In genomic region chr12:79260154-79260553, GRCm38 (mm10) we compare ENCODE assay signal across 22 mouse cellular contexts. TPM values are rescaled to one million over a fixed set of nuclear protein-coding genes. Genes with fewer than 3 reads are reported as not detected.
A peak's percentile ranks its signal among the peaks of the same experiment; 100 is the strongest.
DNase-seq lines count a peak whose midpoint lies in the region; ATAC-seq and TF ChIP-seq lines count a peak whose summit lies in the region.
"Had no signal": no experiment of that assay in that cellular context is flagged by ENCODE, and none has a peak within 500 bp of the region (broad histone marks: within the 10 kb centered on the region; RNA-seq: fewer than 3 reads in every experiment).

No protein-coding gene starts in this region.

- H3K27ac ChIP-seq in kidney, embryonic 16.5 days (ENCODE audit: low read length), result no peak overlapping the region
- no peak overlapping the region for H3K27ac ChIP-seq in kidney, adult 2 months (ENCODE audit: insufficient read depth, low read depth, low read length)
- H3K27ac ChIP-seq in liver, postnatal 0 days (ENCODE audit: low read depth), result no peak overlapping the region
- H3K27ac ChIP-seq: embryonic facial prominence, embryonic 13.5 days; embryonic facial prominence, embryonic 15.5 days; forebrain, embryonic 10.5 days; forebrain, embryonic 12.5 days had no signal

- no peak overlapping the region for H3K4me3 ChIP-seq in kidney, embryonic 16.5 days (ENCODE audit: low read length)
- no peak overlapping the region for H3K4me3 ChIP-seq in kidney, adult 2 months (ENCODE audit: insufficient read depth, low read depth, low read length)
- H3K4me3 ChIP-seq in liver, postnatal 0 days (ENCODE audit: low read depth, low read length), result no peak overlapping the region
- H3K4me3 ChIP-seq: embryonic facial prominence, embryonic 13.5 days; embryonic facial prominence, embryonic 15.5 days; erythroblast, embryonic 14.5 days; forebrain, embryonic 10.5 days; forebrain, embryonic 12.5 days had no signal

- H3K9ac ChIP-seq in kidney, embryonic 16.5 days (replicated peaks; ENCODE audit: low read length), result no peak overlapping the region
- no peak overlapping the region for H3K9ac ChIP-seq in liver, postnatal 0 days (replicated peaks)
- H3K9ac ChIP-seq: embryonic facial prominence, embryonic 13.5 days; embryonic facial prominence, embryonic 15.5 days; forebrain, embryonic 12.5 days had no signal

- ATAC-seq in kidney, embryonic 16.5 days (ENCODE audit: low FRiP score, low TSS enrichment), result peak; percentile 78; the same call in 1 of the 2 replicates
- no peak for ATAC-seq in liver, postnatal 0 days
- ATAC-seq: forebrain, embryonic 14.5 days had no signal

- H3K4me2 ChIP-seq in kidney, embryonic 16.5 days (replicated peaks; ENCODE audit: low read depth, low read length), result no peak overlapping the region
- no peak overlapping the region for H3K4me2 ChIP-seq in liver, postnatal 0 days (ENCODE audit: low read depth, low read length)
- H3K4me2 ChIP-seq: embryonic facial prominence, embryonic 13.5 days; embryonic facial prominence, embryonic 15.5 days; forebrain, embryonic 12.5 days had no signal

- H3K9me3 ChIP-seq in kidney, embryonic 16.5 days (ENCODE audit: low read length), result no peaks in the 10 kb centered on the region
- H3K9me3 ChIP-seq in liver, postnatal 0 days (ENCODE audit: low read length), result no peaks in the 10 kb centered on the region
- H3K9me3 ChIP-seq: embryonic facial prominence, embryonic 13.5 days; embryonic facial prominence, embryonic 15.5 days; forebrain, embryonic 10.5 days; forebrain, embryonic 12.5 days had no signal

- H3K27me3 ChIP-seq in kidney, embryonic 16.5 days (ENCODE audit: insufficient read depth, low read length), result no peaks in the 10 kb centered on the region
- no peaks in the 10 kb centered on the region for H3K27me3 ChIP-seq in kidney, adult 2 months (replicated peaks; ENCODE audit: control insufficient read depth, insufficient read depth, low read length)
- no peaks in the 10 kb centered on the region for H3K27me3 ChIP-seq in liver, postnatal 0 days (ENCODE audit: insufficient read depth, low read length)
- H3K27me3 ChIP-seq: embryonic facial prominence, embryonic 13.5 days; embryonic facial prominence, embryonic 15.5 days; forebrain, embryonic 12.5 days had no signal

- TF ChIP-seq POLR2A in kidney, adult 2 months (IDR thresholded peaks at IDR 0.05; ENCODE audit: low read depth, low read length), result no peak

- H3K4me1 ChIP-seq in kidney, embryonic 16.5 days (ENCODE audit: insufficient read depth, low read length), result no peaks in the 10 kb centered on the region
- H3K4me1 ChIP-seq in kidney, adult 2 months (ENCODE audit: control insufficient read depth, insufficient read depth, low read length), result no peaks in the 10 kb centered on the region
- H3K4me1 ChIP-seq in liver, postnatal 0 days (ENCODE audit: insufficient read depth), result no peaks in the 10 kb centered on the region
- H3K4me1 ChIP-seq: embryonic facial prominence, embryonic 13.5 days; embryonic facial prominence, embryonic 15.5 days; forebrain, embryonic 10.5 days; forebrain, embryonic 12.5 days had no signal

- TF ChIP-seq EP300 in liver, postnatal 0 days (IDR thresholded peaks at IDR 0.05; ENCODE audit: low read depth), result no peak

- no peak for DNase-seq in kidney, postnatal 36 days
- DNase-seq in kidney, postnatal 10 days, result peak; percentile 19
- DNase-seq in kidney, adult 2 months, result no peak
- peak; percentile 30 for DNase-seq in yolk sac, embryonic 10.5 days (ENCODE audit: low spot score)
- no peak for DNase-seq in liver, postnatal 0 days
- DNase-seq: adrenal gland, adult 2 months; adrenal gland, postnatal 10 days; adrenal gland, postnatal 25 days; cerebellum, adult 11 months; cerebellum, adult 18-20 months; cerebellum, adult 8-10 months; cerebellum, adult 9-11 months; cerebellum, postnatal 14 days; cerebellum, postnatal 36 days; embryo, embryonic 11 days had no signal

- peaks cover 55% of the 10 kb centered on the region for H3K36me3 ChIP-seq in kidney, embryonic 16.5 days (ENCODE audit: insufficient read depth, low read length)
- peaks cover 3% of the 10 kb centered on the region for H3K36me3 ChIP-seq in kidney, adult 2 months (ENCODE audit: control insufficient read depth, insufficient read depth, low read length)
- peaks cover 75% of the 10 kb centered on the region for H3K36me3 ChIP-seq in liver, postnatal 0 days (replicated peaks; ENCODE audit: insufficient read depth, low read length)

- TF ChIP-seq CTCF in kidney, adult 2 months (conservative IDR thresholded peaks at IDR 0.05; ENCODE audit: insufficient read depth, insufficient read length, low read depth, low read length), result no peak
- no peak for TF ChIP-seq CTCF in liver, postnatal 0 days (IDR thresholded peaks at IDR 0.05; ENCODE audit: low read depth)

- WGBS in kidney, embryonic 16.5 days, result 83% methylated on average over 2 of the region's 2 CpGs
- WGBS in kidney, adult 2 months, result 62% methylated on average over 2 of the region's 2 CpGs
- 94% methylated on average over 2 of the region's 2 CpGs for WGBS in liver, postnatal 0 days (ENCODE audit: insufficient replicate concordance)

RNA-seq across cellular contexts. Expression of gene Zfyve26, which starts 36.0 kb away (rescaled TPM):
- polyA plus RNA-seq in kidney, embryonic 16.5 days (2015; fragmentation: Nextera tagmentation; extraction: Ambion mirVana), result 11.2 and 17.7 TPM in 2 replicates
- 20.6 and 21.3 TPM in 2 replicates for polyA plus RNA-seq in kidney, adult 2 months (2012; rRNA removed)
- polyA plus RNA-seq in liver, postnatal 0 days (2015; fragmentation: Nextera tagmentation; extraction: Ambion mirVana), result 4.2 and 4.8 TPM in 2 replicates

RNA-seq across cellular contexts. Expression of gene Rad51b, which starts 36.9 kb away (rescaled TPM):
- 8.0 and 8.9 TPM in 2 replicates for polyA plus RNA-seq in kidney, embryonic 16.5 days (2015; fragmentation: Nextera tagmentation; extraction: Ambion mirVana)
- 0.14 TPM in 2 replicates for polyA plus RNA-seq in kidney, adult 2 months (2012; rRNA removed)
- 2.5 TPM in 2 replicates for polyA plus RNA-seq in liver, postnatal 0 days (2015; fragmentation: Nextera tagmentation; extraction: Ambion mirVana)

RNA-seq across cellular contexts. Expression of gene Rdh12, which starts 51.4 kb away (rescaled TPM):
- 3.5 and 4.2 TPM in 2 replicates for polyA plus RNA-seq in kidney, embryonic 16.5 days (2015; fragmentation: Nextera tagmentation; extraction: Ambion mirVana)
- polyA plus RNA-seq in kidney, adult 2 months (2012; rRNA removed), result 0.78 and 0.84 TPM in 2 replicates
- 1.6 and 1.8 TPM in 2 replicates for polyA plus RNA-seq in liver, postnatal 0 days (2015; fragmentation: Nextera tagmentation; extraction: Ambion mirVana)

Comparison
In these comparisons a context has a peak if more than half of its experiments do, and no peak if none do; other contexts are left out.
1. DNase-seq: peak in kidney, postnatal 10 days (single experiment) and yolk sac, embryonic 10.5 days (single experiment); none in kidney, postnatal 36 days (0 of 2), kidney, adult 2 months (single experiment) and liver, postnatal 0 days (single experiment).